Mouse (Mus musculus) hematopoietic multipotent progenitor cell, adult 10-12 weeks (in vitro differentiated cells): ENCODE data around the gene Eif5. TPM values are rescaled to one million over a fixed set of nuclear protein-coding genes. Genes with fewer than 3 reads are reported as not detected.

Source experiments
- polyA plus RNA-seq: library from polyadenylated mRNA; stranded (reverse); fragments of >175 nt; gene quantifications from 2 replicates; pipeline ENCODE4 v1.2.3, GENCODE M21; 2012; ENCODE audit warnings: low replicate concordance

Eif5 gene
- 96.4 and 163 TPM in 2 replicates for polyA plus RNA-seq

GRCm38 (mm10) chr12:111537796-111538291 lies at the start of gene Eif5:
TSS of gene Eif5 (plus strand) at chr12:111538016.

DNA sequence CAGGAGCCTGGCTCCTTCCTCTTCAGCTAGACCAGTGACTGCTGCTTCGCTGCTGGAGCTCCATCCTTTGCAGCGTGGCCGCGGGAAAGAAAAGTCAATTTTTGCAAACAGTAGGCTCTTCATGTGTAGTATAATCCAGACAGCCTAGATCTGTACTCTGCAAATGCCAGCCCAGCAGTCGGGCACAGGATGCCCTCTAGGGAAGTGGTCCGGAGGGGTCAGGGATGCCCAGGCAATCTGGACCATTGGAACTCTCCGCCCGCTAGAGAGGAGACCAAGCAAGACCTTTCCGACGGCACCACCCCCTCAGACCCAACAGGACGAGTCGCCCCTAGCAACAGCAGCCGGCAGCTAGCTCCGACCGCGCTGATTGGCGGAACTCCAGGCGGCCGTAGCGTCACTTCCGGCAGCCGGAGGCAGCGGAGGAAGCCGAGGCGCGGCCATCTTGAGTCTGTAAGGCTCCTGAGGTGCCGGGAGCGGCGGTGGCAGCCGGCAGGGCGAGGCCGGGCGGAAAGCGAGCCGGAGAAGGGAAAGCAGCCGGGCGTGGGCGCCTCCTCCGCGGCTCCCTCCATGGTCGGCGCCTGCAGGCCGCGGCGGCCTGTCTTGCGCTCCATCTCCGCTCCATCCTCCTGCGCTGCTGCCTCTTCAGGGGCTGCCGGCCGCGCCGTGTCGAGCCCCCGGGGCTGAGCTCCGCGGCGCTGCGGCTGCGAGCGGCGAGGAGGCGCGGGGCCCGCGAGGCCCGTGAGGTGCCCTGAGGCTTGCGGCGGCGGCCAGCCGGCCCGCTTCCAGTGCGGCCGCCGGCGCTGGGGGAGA lies 36.5 kb downstream of the Eif5 start, which contains the start of gene Mark3:
Gene Mark3, plus strand, starts transcription at position 450 of the 813 bp plus-strand sequence.

Other genes starting within 250 kb of the Eif5 start
- gene Cdc42bpb, start 160.3 kb upstream of the Eif5 start, polyA plus RNA-seq = 36.9 and 101 TPM in 2 replicates
- gene Lbhd2, start 131.2 kb upstream of the Eif5 start, polyA plus RNA-seq = 0.39 TPM in 1 of 2 replicates, not detected in the other
- 0.51 and 1.5 TPM in 2 replicates for gene Exoc3l4, start 121.0 kb upstream of the Eif5 start, polyA plus RNA-seq
- 22.9 and 55.2 TPM in 2 replicates for gene Tnfaip2, start 95.5 kb upstream of the Eif5 start, polyA plus RNA-seq
- gene Gm266, start 52.2 kb upstream of the Eif5 start, polyA plus RNA-seq = 0.23 TPM in 1 of 2 replicates, not detected in the other
- 14.6 and 17.3 TPM in 2 replicates for gene Mark3, start 36.5 kb downstream of the Eif5 start, polyA plus RNA-seq
- gene Ckb, start 134.3 kb downstream of the Eif5 start, polyA plus RNA-seq = 65.3 and 88.1 TPM in 2 replicates
- gene Trmt61a, start 140.1 kb downstream of the Eif5 start, polyA plus RNA-seq = 16.3 and 18.1 TPM in 2 replicates
- 7.7 and 8.3 TPM in 2 replicates for gene Bag5, start 175.2 kb downstream of the Eif5 start, polyA plus RNA-seq
- gene Apopt1, start 175.2 kb downstream of the Eif5 start, polyA plus RNA-seq = 82.3 and 167 TPM in 2 replicates
- gene Klc1, start 220.8 kb downstream of the Eif5 start, polyA plus RNA-seq = 74.5 and 84.9 TPM in 2 replicates